Mouse (Mus musculus): Measurements from ENCODE around the gene Ccdc83. TPM values are rescaled to one million over a fixed set of nuclear protein-coding genes. Genes with fewer than 3 reads are reported as not detected.

Gene Ccdc83
- polyA plus RNA-seq, 1 experiment from 2014 or later: not detected

GRCm38 (mm10) chr7:90284793-90285192, 19.2 kb upstream of the Ccdc83 start:
- H3K27me3 ChIP-seq: no peaks in the 10 kb centered on the region
- in situ Hi-C loops (cut with MboI; ENCODE audit: low pct_unique_long_range_greater_than_20kb): no loop called here
- no peak for DNase-seq (ENCODE audit: low read depth, low spot score)
- ATAC-seq: no peak
- ChIA-PET CTCF (no interaction called here), POLR2A (interaction anchor here (0.7 kb wide), 1 partner anchor 20 kb away, joined by 3 read pairs; no protein-coding TSS in a partner anchor)
- TF ChIP-seq CTCF (IDR thresholded peaks at IDR 0.05): no peak

- no peak for TF ChIP-seq CTCF (IDR thresholded peaks at IDR 0.05)
- H3K27me3 ChIP-seq: no peaks in the 10 kb centered on the region
- POLR2A ChIA-PET: no interaction called here
- DNase-seq (ENCODE audit: low read depth, low spot score) (no peak), ATAC-seq (no peak)
- in situ Hi-C loops (cut with MboI; ENCODE audit: low pct_unique_long_range_greater_than_20kb): no loop called here
- CTCF ChIA-PET: no interaction called here
These were observed 17.2 kb upstream of the Ccdc83 start for GRCm38 (mm10) chr7:90282786-90283185.

- in situ Hi-C loops (cut with MboI; ENCODE audit: low pct_unique_long_range_greater_than_20kb): no loop called here
- DNase-seq (ENCODE audit: low read depth, low spot score) (no peak), ATAC-seq (no peak)
- TF ChIP-seq CTCF (IDR thresholded peaks at IDR 0.05): no peak
- no peaks in the 10 kb centered on the region for H3K27me3 ChIP-seq
- POLR2A ChIA-PET: no interaction called here
- CTCF ChIA-PET: no interaction called here
These were observed 16.4 kb upstream of the Ccdc83 start for GRCm38 (mm10) chr7:90281759-90282546.

- no peak for TF ChIP-seq CTCF (IDR thresholded peaks at IDR 0.05)
- ATAC-seq: no peak
- POLR2A ChIA-PET: no interaction called here
- CTCF ChIA-PET: interaction anchor here (1.3 to 1.6 kb wide), 2 partner anchors 18 to 107 kb away, joined by 3 to 4 read pairs; no protein-coding TSS in a partner anchor
- in situ Hi-C loops (cut with MboI; ENCODE audit: low pct_unique_long_range_greater_than_20kb): no loop called here
- no peaks in the 10 kb centered on the region for H3K27me3 ChIP-seq
- DNase-seq (ENCODE audit: low read depth, low spot score): no peak
These were observed 15.3 kb upstream of the Ccdc83 start for GRCm38 (mm10) chr7:90280878-90281277.

- ChIA-PET POLR2A (no interaction called here), CTCF (interaction anchor here (1.3 to 1.6 kb wide), 2 partner anchors 18 to 108 kb away, joined by 3 to 4 read pairs; no protein-coding TSS in a partner anchor)
- no peaks in the 10 kb centered on the region for H3K27me3 ChIP-seq
- ATAC-seq (no peak), DNase-seq (ENCODE audit: low read depth, low spot score) (no peak)
- in situ Hi-C loops (cut with MboI; ENCODE audit: low pct_unique_long_range_greater_than_20kb): no loop called here
- TF ChIP-seq CTCF (IDR thresholded peaks at IDR 0.05): peak; percentile 73
These were observed 14.8 kb upstream of the Ccdc83 start for GRCm38 (mm10) chr7:90280274-90280875.

GRCm38 (mm10) chr7:90279136-90279535, 13.6 kb upstream of the Ccdc83 start:
- ChIA-PET CTCF (interaction anchor here (0.9 to 1.3 kb wide), 4 partner anchors 116 to 281 kb away, joined by 3 read pairs; no protein-coding TSS in a partner anchor), POLR2A (no interaction called here)
- DNase-seq (ENCODE audit: low read depth, low spot score) (no peak), ATAC-seq (no peak)
- no peak for TF ChIP-seq CTCF (IDR thresholded peaks at IDR 0.05)
- H3K27me3 ChIP-seq: no peaks in the 10 kb centered on the region
- in situ Hi-C loops (cut with MboI; ENCODE audit: low pct_unique_long_range_greater_than_20kb): no loop called here

- CTCF ChIA-PET: interaction anchor here (0.9 to 1.3 kb wide), 4 partner anchors 10 to 280 kb away, joined by 3 to 4 read pairs (median 3); no protein-coding TSS in a partner anchor
- in situ Hi-C loops (cut with MboI; ENCODE audit: low pct_unique_long_range_greater_than_20kb): no loop called here
- no peaks in the 10 kb centered on the region for H3K27me3 ChIP-seq
- TF ChIP-seq CTCF (IDR thresholded peaks at IDR 0.05): no peak
- POLR2A ChIA-PET: interaction anchor here (0.6 to 0.7 kb wide), 2 partner anchors 25 to 162 kb away, joined by 3 read pairs; partner anchors contain the start of gene Sytl2
- no peak for DNase-seq (ENCODE audit: low read depth, low spot score)
- no peak for ATAC-seq
These were observed 12.2 kb upstream of the Ccdc83 start for GRCm38 (mm10) chr7:90277769-90278168.

- ChIA-PET CTCF (interaction anchor here (0.9 to 1.1 kb wide), 3 partner anchors 10 to 111 kb away, joined by 3 to 4 read pairs (median 3); no protein-coding TSS in a partner anchor), POLR2A (interaction anchor here (0.7 kb wide), 1 partner anchor 25 kb away, joined by 3 read pairs; the partner anchor contains the start of gene Sytl2)
- H3K27me3 ChIP-seq: no peaks in the 10 kb centered on the region
- DNase-seq (ENCODE audit: low read depth, low spot score) (peak; percentile 56), ATAC-seq (peak; percentile 72)
- in situ Hi-C loops (cut with MboI; ENCODE audit: low pct_unique_long_range_greater_than_20kb): no loop called here
- TF ChIP-seq CTCF (IDR thresholded peaks at IDR 0.05): no peak
These were observed 11.7 kb upstream of the Ccdc83 start for GRCm38 (mm10) chr7:90277246-90277645.

- CTCF ChIA-PET: interaction anchor here (1.0 kb wide), 1 partner anchor 135 kb away, joined by 3 read pairs; no protein-coding TSS in a partner anchor
- in situ Hi-C loops (cut with MboI; ENCODE audit: low pct_unique_long_range_greater_than_20kb): loop anchor here (5.0 kb wide), 1 partner anchor 277 kb away; no protein-coding TSS in a partner anchor
- ATAC-seq: no peak
These were observed 9.1 kb upstream of the Ccdc83 start for GRCm38 (mm10) chr7:90274561-90275100.

GRCm38 (mm10) chr7:90270141-90270540, 4.6 kb upstream of the Ccdc83 start:
- no peaks in the 10 kb centered on the region for H3K27me3 ChIP-seq
- CTCF ChIA-PET: interaction anchor here (1.2 kb wide), 1 partner anchor 272 kb away, joined by 3 read pairs; no protein-coding TSS in a partner anchor
- no peak for ATAC-seq
- POLR2A ChIA-PET: interaction anchor here (0.6 kb wide), 3 partner anchors 57 to 787 kb away, joined by 3 to 4 read pairs (median 3); no protein-coding TSS in a partner anchor
- in situ Hi-C loops (cut with MboI; ENCODE audit: low pct_unique_long_range_greater_than_20kb): loop anchor here (5.0 kb wide), 1 partner anchor 273 kb away; no protein-coding TSS in a partner anchor
- no peak for TF ChIP-seq CTCF (IDR thresholded peaks at IDR 0.05)
- DNase-seq (ENCODE audit: low read depth, low spot score): no peak

More at GRCm38 (mm10) chr7:90274561-90275100, 9.1 kb upstream of the Ccdc83 start:
- POLR2A ChIA-PET: no interaction called here
- no peak for TF ChIP-seq CTCF (IDR thresholded peaks at IDR 0.05)
- H3K27me3 ChIP-seq: no peaks in the 10 kb centered on the region
- DNase-seq (ENCODE audit: low read depth, low spot score): no peak

Data from Patski (cell line).